Mouse (Mus musculus): ENCODE results near the gene Cx3cl1.

GRCm38 (mm10) chr8:94778473-94778872 lies 6.7 kb downstream of the Cx3cl1 start:
- TF ChIP-seq POLR2A (IDR thresholded peaks at IDR 0.05; ENCODE audit: control insufficient read depth, extremely low read depth, insufficient read depth, low read length, poor library complexity) (no peak), CTCF (IDR thresholded peaks at IDR 0.05; ENCODE audit: borderline replicate concordance, control insufficient read depth, extremely low read depth, insufficient read depth, low read length, poor library complexity) (no peak)
